Mouse (Mus musculus) neural tube, embryonic 12.5 days (tissue): ENCODE measurements around the gene Slc5a5. TPM values are rescaled to one million over a fixed set of nuclear protein-coding genes. Genes with fewer than 3 reads are reported as not detected.

Experiments
- ATAC-seq: fragments of 200-750 bp; cut with Nextera tagmentation; 2 replicates; pipeline ENCODE4 v1.8.0; 2017; ENCODE audit warnings: low read depth, mild to moderate bottlenecking, moderate TSS enrichment, moderate library complexity; ENCODE audit not compliant: low FRiP score
- H3K27ac ChIP-seq: fragments of 300-500 bp; sonication (generic); 2 replicates; pipeline ENCODE4 v1.5.1; 2016
- H3K27me3 ChIP-seq: fragments of 300-500 bp; sonication (generic); replicated peaks from 2 replicates; pipeline ENCODE4 v1.6.1; 2016; ENCODE audit warnings: mild to moderate bottlenecking
- H3K36me3 ChIP-seq: fragments of 300-500 bp; sonication (generic); 2 replicates; pipeline ENCODE4 v1.6.1; 2016; ENCODE audit warnings: mild to moderate bottlenecking
- H3K4me1 ChIP-seq: fragments of 300-500 bp; sonication (generic); 2 replicates; pipeline ENCODE4 v1.6.1; 2016
- H3K4me2 ChIP-seq: fragments of 300-500 bp; sonication (generic); replicated peaks from 2 replicates; pipeline ENCODE4 v1.6.1; 2016; ENCODE audit warnings: mild to moderate bottlenecking
- H3K4me3 ChIP-seq: fragments of 300-500 bp; sonication (generic); 2 replicates; pipeline ENCODE4 v1.5.1; 2016
- H3K9ac ChIP-seq: fragments of 300-500 bp; sonication (generic); 2 replicates; pipeline ENCODE4 v1.6.1; 2016; ENCODE audit warnings: mild to moderate bottlenecking
- H3K9me3 ChIP-seq: fragments of 300-500 bp; sonication (generic); 2 replicates; pipeline ENCODE4 v1.6.1; 2016; ENCODE audit warnings: mild to moderate bottlenecking
- WGBS: fragments of 180-500 bp; shearing (Covaris S2); methylation state at CpG from one replicate; pipeline ENCODE4 v1.1.7; 2016; 5-methylcytosine and 5-hydroxymethylcytosine counted together
- polyA plus RNA-seq: library from polyadenylated mRNA; unstranded; fragments of >200 nt; fragmentation: Nextera tagmentation; extraction: Ambion mirVana; gene quantifications from 2 replicates; pipeline ENCODE4 v1.2.1, GENCODE M21; 2016

Slc5a5 gene
- polyA plus RNA-seq, 1 experiment from 2014 or later: 1.5 TPM

- peaks cover 13% of the 10 kb centered on the region for H3K27me3 ChIP-seq
- H3K4me2 ChIP-seq: peak overlapping the region; percentile 62
- 1% methylated on average over 46 of the region's 46 CpGs for WGBS
- H3K4me3 ChIP-seq: peak overlapping the region; percentile 50
- no peaks in the 10 kb centered on the region for H3K9me3 ChIP-seq
- peaks cover 9% of the 10 kb centered on the region for H3K36me3 ChIP-seq
- peak overlapping the region; percentile 65 for H3K9ac ChIP-seq
- H3K27ac ChIP-seq: peak overlapping the region; percentile 89
- ATAC-seq: no peak
- peaks cover 58% of the 10 kb centered on the region for H3K4me1 ChIP-seq
Observed at GRCm38 (mm10) chr8:70863956-70864711, 28.4 kb downstream of the Slc5a5 start.

DNA sequence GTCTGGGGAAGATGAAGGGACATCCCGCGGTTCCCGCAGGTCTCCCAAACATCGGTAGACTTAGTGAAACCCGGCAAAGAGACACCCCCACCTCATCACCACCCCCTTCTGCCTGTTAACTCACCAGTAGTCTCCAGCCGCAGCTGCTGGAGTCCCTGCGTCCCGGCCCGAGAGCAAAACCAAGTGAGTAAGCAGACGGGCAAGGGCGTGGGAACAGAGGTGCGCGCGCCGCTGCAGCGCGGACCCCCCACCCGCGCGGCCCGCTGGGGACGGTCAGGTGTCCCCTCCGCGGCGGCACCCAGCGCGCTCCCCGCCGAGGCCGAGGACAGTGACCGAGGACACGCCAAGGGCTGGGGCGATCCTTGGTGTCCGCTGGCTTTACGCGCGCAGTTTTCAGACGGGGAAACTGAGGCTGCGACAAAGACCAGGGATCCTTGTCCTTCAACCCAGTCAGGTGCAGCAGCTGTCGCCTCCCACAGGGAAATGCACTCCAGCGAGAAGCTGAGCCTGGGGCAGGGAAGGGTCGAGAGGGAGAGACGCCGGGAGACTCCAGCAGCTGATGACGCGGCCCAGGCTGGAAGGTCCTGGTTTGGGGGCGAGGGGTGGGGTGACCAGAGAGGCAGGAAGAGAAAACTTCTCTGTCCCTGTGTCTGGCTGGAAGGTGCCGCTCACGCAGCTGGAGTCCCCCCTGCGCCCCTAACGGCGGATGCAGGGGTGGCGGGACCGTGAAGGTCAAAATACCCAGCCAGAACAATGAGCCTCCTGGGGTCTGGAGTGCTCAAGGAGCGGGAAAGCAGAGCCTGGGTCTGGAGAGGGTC lies 29.5 kb downstream of the Slc5a5 start, which contains the start of gene Kcnn1:
Kcnn1 (minus strand) TSS at position 435 of the 818 bp plus-strand sequence.
- WGBS: under 1% methylated on average over 55 of the region's 55 CpGs
- Histone ChIP-seq H3K4me2 (peak within 1 kb of the TSS; percentile 62), H3K4me1 (peaks cover 56% of the 10 kb centered on the region), H3K36me3 (peaks cover 5% of the 10 kb centered on the region), H3K27ac (peak within 1 kb of the TSS; percentile 89), H3K27me3 (peaks cover 13% of the 10 kb centered on the region), H3K4me3 (peak within 1 kb of the TSS; percentile 50), H3K9ac (peak within 1 kb of the TSS; percentile 65), H3K9me3 (no peaks in the 10 kb centered on the region)
- ATAC-seq: peak; percentile 2; the same call in 1 of the 2 replicates

- peaks cover 13% of the 10 kb centered on the region for H3K27me3 ChIP-seq
- H3K27ac ChIP-seq: no peak overlapping the region
- H3K4me3 ChIP-seq: no peak overlapping the region
- no peak overlapping the region for H3K9ac ChIP-seq
- WGBS: 12% methylated on average over 4 of the region's 4 CpGs
- H3K9me3 ChIP-seq: no peaks in the 10 kb centered on the region
- peaks cover 14% of the 10 kb centered on the region for H3K36me3 ChIP-seq
- peaks cover 40% of the 10 kb centered on the region for H3K4me1 ChIP-seq
- peak overlapping the region; percentile 87 for H3K4me2 ChIP-seq
- ATAC-seq: no peak
Observed at GRCm38 (mm10) chr8:70857516-70857915, 35.0 kb downstream of the Slc5a5 start.

DNA sequence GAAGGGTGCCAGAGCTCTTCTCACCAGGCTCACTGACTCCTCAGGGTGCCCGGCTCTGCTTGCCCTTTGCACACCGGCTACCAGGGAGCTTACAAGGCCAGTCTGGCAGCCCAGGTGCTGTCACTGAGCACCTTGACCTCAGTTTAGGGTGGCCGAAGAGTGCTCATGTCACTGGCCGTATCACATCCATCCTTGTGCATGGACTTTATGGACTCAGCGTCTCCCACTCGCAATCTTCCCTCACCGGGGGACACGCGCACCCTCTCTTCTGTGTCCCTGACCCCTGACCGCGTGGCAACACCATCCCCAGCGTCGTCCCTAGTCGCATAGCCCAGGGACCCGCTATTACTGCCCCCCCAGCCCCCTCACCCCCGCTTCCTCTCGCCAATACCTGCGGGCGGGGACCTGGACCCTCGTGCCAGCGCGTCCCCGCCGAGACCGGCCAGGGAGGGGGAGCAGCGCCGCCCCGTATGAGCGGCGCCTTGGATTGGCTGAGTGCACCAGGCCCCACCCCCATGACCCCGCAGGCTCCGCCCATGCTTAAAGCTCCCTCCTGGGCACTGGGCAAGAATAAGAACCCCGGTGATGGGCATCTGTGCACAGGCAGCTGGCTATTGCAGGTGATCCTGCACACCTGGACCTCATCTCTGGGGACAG lies 35.9 kb downstream of the Slc5a5 start:
- peak overlapping the region; percentile 87 for H3K4me2 ChIP-seq
- peak overlapping the region; percentile 59 for H3K9ac ChIP-seq
- peak; percentile 82 for ATAC-seq
- peaks cover 6% of the 10 kb centered on the region; the same call in 1 of the 2 replicates for H3K27me3 ChIP-seq
- peak overlapping the region; percentile 41 for H3K4me3 ChIP-seq
- H3K4me1 ChIP-seq: peaks cover 33% of the 10 kb centered on the region
- H3K36me3 ChIP-seq: peaks cover 22% of the 10 kb centered on the region
- H3K27ac ChIP-seq: no peak overlapping the region
- 9% methylated on average over 33 of the region's 33 CpGs for WGBS
- H3K9me3 ChIP-seq: no peaks in the 10 kb centered on the region

DNA sequence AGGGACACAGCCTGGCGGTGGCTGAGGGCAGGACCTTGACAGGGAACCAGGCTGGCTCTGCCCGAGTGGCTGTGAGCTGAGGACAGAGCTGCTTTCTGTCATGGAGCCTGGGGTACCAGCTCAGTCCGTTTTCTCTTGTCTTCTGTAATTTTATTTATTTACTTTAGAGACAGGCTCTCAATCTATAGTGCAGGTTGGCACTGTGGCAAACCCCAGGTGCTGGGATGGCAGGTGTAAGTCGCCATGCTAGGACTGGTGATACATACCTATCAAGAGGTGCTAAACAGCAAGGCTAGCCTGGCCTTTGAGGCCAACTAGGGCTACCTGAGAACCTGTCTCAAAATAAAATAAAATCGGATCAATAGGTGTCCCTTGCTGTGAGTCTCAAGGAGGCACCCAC lies 36.5 kb downstream of the Slc5a5 start:
- Histone ChIP-seq H3K9me3 (no peaks in the 10 kb centered on the region), H3K4me1 (peaks cover 29% of the 10 kb centered on the region), H3K36me3 (peaks cover 24% of the 10 kb centered on the region), H3K4me3 (no peak overlapping the region), H3K27me3 (no peaks in the 10 kb centered on the region), H3K4me2 (peak overlapping the region; percentile 87; the same call in 1 of the 2 replicates), H3K9ac (peak overlapping the region; percentile 19; the same call in 1 of the 2 replicates), H3K27ac (no peak overlapping the region)
- ATAC-seq: no peak
- 62% methylated on average over 5 of the region's 5 CpGs for WGBS

DNA sequence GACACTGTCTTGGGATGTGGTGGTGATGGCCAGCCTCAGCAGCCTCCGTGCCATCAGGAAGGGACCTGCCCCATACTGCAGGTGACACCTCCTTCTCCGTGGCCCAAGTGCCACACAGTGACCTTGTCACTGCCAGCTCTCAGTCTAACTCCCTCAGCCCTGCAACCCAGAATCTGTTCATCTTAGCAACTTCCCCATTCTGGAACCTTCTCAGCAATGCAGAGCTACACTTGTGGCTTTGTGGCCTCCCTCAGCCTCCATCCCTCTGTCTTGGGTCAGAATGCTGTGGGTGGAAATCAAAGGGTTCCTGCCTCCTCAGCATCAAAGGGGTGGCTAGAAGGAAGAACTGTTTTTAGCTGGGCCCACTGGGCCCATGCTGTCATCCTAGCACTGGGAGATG lies 38.7 kb downstream of the Slc5a5 start:
- WGBS: 83% methylated on average over 2 of the region's 2 CpGs

GRCm38 (mm10) chr8:70852595-70853231 lies 39.8 kb downstream of the Slc5a5 start:
- Histone ChIP-seq H3K9ac (no peak overlapping the region), H3K36me3 (peaks cover 24% of the 10 kb centered on the region), H3K27me3 (no peaks in the 10 kb centered on the region), H3K4me3 (no peak overlapping the region), H3K9me3 (no peaks in the 10 kb centered on the region), H3K4me2 (no peak overlapping the region), H3K4me1 (peaks cover 17% of the 10 kb centered on the region), H3K27ac (no peak overlapping the region)
- 90% methylated on average over 41 of the region's 41 CpGs for WGBS
- ATAC-seq: no peak

More for the DNA sequence above, 38.7 kb downstream of the Slc5a5 start:
- H3K4me1 ChIP-seq: peaks cover 27% of the 10 kb centered on the region
- H3K9ac ChIP-seq: no peak overlapping the region
- H3K4me3 ChIP-seq: no peak overlapping the region
- no peaks in the 10 kb centered on the region for H3K27me3 ChIP-seq
- no peak for ATAC-seq
- H3K9me3 ChIP-seq: no peaks in the 10 kb centered on the region
- no peak overlapping the region for H3K4me2 ChIP-seq
- no peak overlapping the region for H3K27ac ChIP-seq
- H3K36me3 ChIP-seq: peaks cover 24% of the 10 kb centered on the region

GRCm38 (mm10) chr8:70851837-70852236 lies 40.7 kb downstream of the Slc5a5 start:
- Histone ChIP-seq H3K36me3 (peaks cover 24% of the 10 kb centered on the region), H3K9ac (0 out of 2 replicates have a peak overlapping the region, but pooled peaks have one; percentile 21), H3K27ac (no peak overlapping the region), H3K4me3 (no peak overlapping the region), H3K27me3 (no peaks in the 10 kb centered on the region), H3K9me3 (no peaks in the 10 kb centered on the region), H3K4me1 (peaks cover 8% of the 10 kb centered on the region), H3K4me2 (no peak overlapping the region)
- no peak; the same call in 1 of the 2 replicates for ATAC-seq
- WGBS: 46% methylated on average over 6 of the region's 6 CpGs

DNA sequence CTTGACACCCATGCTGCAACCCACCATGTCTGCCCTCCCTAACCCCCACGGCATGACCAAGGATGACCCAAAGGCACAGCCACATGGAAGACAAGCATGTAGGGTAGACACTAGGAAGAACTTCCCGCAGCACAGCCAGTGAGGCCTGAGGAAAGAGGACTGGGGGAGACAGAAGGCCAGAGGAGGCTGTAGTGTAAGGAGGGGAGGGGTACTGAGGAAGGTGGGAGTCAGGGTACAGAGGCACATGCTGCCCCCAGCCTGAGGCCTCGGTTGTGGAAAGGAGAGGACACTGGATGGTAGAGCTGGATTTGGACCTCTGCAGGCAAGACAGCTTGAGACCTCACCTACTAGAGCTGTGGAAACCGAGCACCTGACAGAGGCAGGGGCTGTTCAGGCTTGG lies 41.6 kb downstream of the Slc5a5 start:
- no peak overlapping the region for H3K4me3 ChIP-seq
- no peak overlapping the region for H3K27ac ChIP-seq
- 85% methylated on average over 4 of the region's 4 CpGs for WGBS
- ATAC-seq: no peak
- H3K27me3 ChIP-seq: no peaks in the 10 kb centered on the region
- H3K9me3 ChIP-seq: no peaks in the 10 kb centered on the region
- no peak overlapping the region for H3K4me2 ChIP-seq
- no peak overlapping the region for H3K9ac ChIP-seq
- H3K4me1 ChIP-seq: no peaks in the 10 kb centered on the region; the same call in 1 of the 2 replicates
- peaks cover 24% of the 10 kb centered on the region for H3K36me3 ChIP-seq

GRCm38 (mm10) chr8:70850132-70850845 lies 42.3 kb downstream of the Slc5a5 start:
- no peaks in the 10 kb centered on the region; the same call in 1 of the 2 replicates for H3K4me1 ChIP-seq
- H3K9me3 ChIP-seq: no peaks in the 10 kb centered on the region
- H3K27ac ChIP-seq: no peak overlapping the region
- H3K27me3 ChIP-seq: no peaks in the 10 kb centered on the region
- H3K4me3 ChIP-seq: no peak overlapping the region
- H3K9ac ChIP-seq: no peak overlapping the region
- H3K4me2 ChIP-seq: no peak overlapping the region
- WGBS: 83% methylated on average over 7 of the region's 7 CpGs
- H3K36me3 ChIP-seq: peaks cover 24% of the 10 kb centered on the region
- no peak for ATAC-seq
